Mouse (Mus musculus): Measurements from ENCODE around the gene Ndst2. TPM values are rescaled to one million over a fixed set of nuclear protein-coding genes. Genes with fewer than 3 reads are reported as not detected.

Gene Ndst2
- polyA plus RNA-seq, 1 experiment from 2014 or later, result 17.2 TPM

- Histone ChIP-seq H3K36me3 (ENCODE audit: control insufficient read depth, insufficient read depth) (peaks cover 41% of the 10 kb centered on the region), H3K4me2 (ENCODE audit: low read depth, low read length) (peak overlapping the region; percentile 92), H3K27me3 (ENCODE audit: control insufficient read depth, insufficient read depth, low read length) (no peaks in the 10 kb centered on the region), H3K27ac (ENCODE audit: low read length) (peak overlapping the region; percentile 93), H3K9me3 (replicated peaks; ENCODE audit: control insufficient read depth, low read length) (no peaks in the 10 kb centered on the region), H3K9ac (ENCODE audit: low read length) (peak overlapping the region; percentile 95), H3K4me3 (ENCODE audit: low read length) (peak overlapping the region; percentile 88), H3K4me1 (ENCODE audit: control insufficient read depth, insufficient read depth, low read length) (peaks cover 25% of the 10 kb centered on the region)
- ATAC-seq (replicated peaks; ENCODE audit: extremely low read depth, insufficient read depth, low FRiP score), result no peak; the same call in 1 of the 2 replicates
- WGBS, result 42% methylated on average over 12 of the region's 12 CpGs
Observed at GRCm38 (mm10) chr14:20733041-20733951, 1.1 kb downstream of the Ndst2 start.

GRCm38 (mm10) chr14:20730853-20731602, 3.3 kb downstream of the Ndst2 start:
- H3K27me3 ChIP-seq (ENCODE audit: control insufficient read depth, insufficient read depth, low read length), result no peaks in the 10 kb centered on the region
- no peak overlapping the region for H3K9ac ChIP-seq (ENCODE audit: low read length)
- H3K4me3 ChIP-seq (ENCODE audit: low read length), result no peak overlapping the region
- H3K36me3 ChIP-seq (ENCODE audit: control insufficient read depth, insufficient read depth), result peaks cover 45% of the 10 kb centered on the region
- WGBS, result 80% methylated on average over 9 of the region's 9 CpGs
- H3K27ac ChIP-seq (ENCODE audit: low read length), result no peak overlapping the region
- peaks cover 22% of the 10 kb centered on the region for H3K4me1 ChIP-seq (ENCODE audit: control insufficient read depth, insufficient read depth, low read length)
- ATAC-seq (replicated peaks; ENCODE audit: extremely low read depth, insufficient read depth, low FRiP score), result no peak
- no peak overlapping the region for H3K4me2 ChIP-seq (ENCODE audit: low read depth, low read length)
- H3K9me3 ChIP-seq (replicated peaks; ENCODE audit: control insufficient read depth, low read length), result no peaks in the 10 kb centered on the region

- no peak overlapping the region for H3K27ac ChIP-seq (ENCODE audit: low read length)
- H3K36me3 ChIP-seq (ENCODE audit: control insufficient read depth, insufficient read depth), result peaks cover 47% of the 10 kb centered on the region
- WGBS, result 86% methylated on average over 9 of the region's 9 CpGs
Observed at GRCm38 (mm10) chr14:20729871-20730270, 4.5 kb downstream of the Ndst2 start.

GRCm38 (mm10) chr14:20725660-20726339, 8.6 kb downstream of the Ndst2 start:
- no peaks in the 10 kb centered on the region for H3K27me3 ChIP-seq (ENCODE audit: control insufficient read depth, insufficient read depth, low read length)
- peaks cover 75% of the 10 kb centered on the region for H3K36me3 ChIP-seq (ENCODE audit: control insufficient read depth, insufficient read depth)
- peaks cover 11% of the 10 kb centered on the region for H3K4me1 ChIP-seq (ENCODE audit: control insufficient read depth, insufficient read depth, low read length)
- H3K27ac ChIP-seq (ENCODE audit: low read length), result peak overlapping the region; percentile 48
- no peak overlapping the region for H3K4me2 ChIP-seq (ENCODE audit: low read depth, low read length)
- no peaks in the 10 kb centered on the region for H3K9me3 ChIP-seq (replicated peaks; ENCODE audit: control insufficient read depth, low read length)
- no peak for ATAC-seq (replicated peaks; ENCODE audit: extremely low read depth, insufficient read depth, low FRiP score)
- WGBS, result 42% methylated on average over 6 of the region's 6 CpGs
- no peak overlapping the region for H3K4me3 ChIP-seq (ENCODE audit: low read length)
- peak overlapping the region; percentile 41; the same call in 1 of the 2 replicates for H3K9ac ChIP-seq (ENCODE audit: low read length)

More at GRCm38 (mm10) chr14:20729871-20730270, 4.5 kb downstream of the Ndst2 start:
- ATAC-seq (replicated peaks; ENCODE audit: extremely low read depth, insufficient read depth, low FRiP score), result no peak
- H3K4me2 ChIP-seq (ENCODE audit: low read depth, low read length), result no peak overlapping the region
- H3K9me3 ChIP-seq (replicated peaks; ENCODE audit: control insufficient read depth, low read length), result no peaks in the 10 kb centered on the region
- no peaks in the 10 kb centered on the region for H3K27me3 ChIP-seq (ENCODE audit: control insufficient read depth, insufficient read depth, low read length)
- no peak overlapping the region for H3K9ac ChIP-seq (ENCODE audit: low read length)
- no peak overlapping the region for H3K4me3 ChIP-seq (ENCODE audit: low read length)
- H3K4me1 ChIP-seq (ENCODE audit: control insufficient read depth, insufficient read depth, low read length), result peaks cover 23% of the 10 kb centered on the region

- H3K9ac ChIP-seq (ENCODE audit: low read length), result no peak overlapping the region
- H3K36me3 ChIP-seq (ENCODE audit: control insufficient read depth, insufficient read depth), result peaks cover 70% of the 10 kb centered on the region
- peaks cover 11% of the 10 kb centered on the region for H3K4me1 ChIP-seq (ENCODE audit: control insufficient read depth, insufficient read depth, low read length)
- H3K9me3 ChIP-seq (replicated peaks; ENCODE audit: control insufficient read depth, low read length), result no peaks in the 10 kb centered on the region
- no peaks in the 10 kb centered on the region for H3K27me3 ChIP-seq (ENCODE audit: control insufficient read depth, insufficient read depth, low read length)
- no peak for ATAC-seq (replicated peaks; ENCODE audit: extremely low read depth, insufficient read depth, low FRiP score)
- H3K27ac ChIP-seq (ENCODE audit: low read length), result no peak overlapping the region
- H3K4me3 ChIP-seq (ENCODE audit: low read length), result no peak overlapping the region
- 23% methylated on average over 5 of the region's 5 CpGs for WGBS
- H3K4me2 ChIP-seq (ENCODE audit: low read depth, low read length), result no peak overlapping the region
Observed at GRCm38 (mm10) chr14:20724043-20724442, 10.3 kb downstream of the Ndst2 start.

GRCm38 (mm10) chr14:20723006-20723405, 11.4 kb downstream of the Ndst2 start:
- no peak overlapping the region for H3K9ac ChIP-seq (ENCODE audit: low read length)
- WGBS, result 87% methylated on average over 12 of the region's 12 CpGs
- H3K27ac ChIP-seq (ENCODE audit: low read length), result no peak overlapping the region

GRCm38 (mm10) chr14:20721371-20721770, 13.0 kb downstream of the Ndst2 start:
- no peak overlapping the region for H3K27ac ChIP-seq (ENCODE audit: low read length)
- WGBS, result 82% methylated on average over 4 of the region's 4 CpGs
- no peak for ATAC-seq (replicated peaks; ENCODE audit: extremely low read depth, insufficient read depth, low FRiP score)
- no peaks in the 10 kb centered on the region for H3K27me3 ChIP-seq (ENCODE audit: control insufficient read depth, insufficient read depth, low read length)
- no peak overlapping the region for H3K4me3 ChIP-seq (ENCODE audit: low read length)
- H3K4me1 ChIP-seq (ENCODE audit: control insufficient read depth, insufficient read depth, low read length), result peaks cover 11% of the 10 kb centered on the region
- H3K4me2 ChIP-seq (ENCODE audit: low read depth, low read length), result no peak overlapping the region
- no peak overlapping the region for H3K9ac ChIP-seq (ENCODE audit: low read length)
- no peaks in the 10 kb centered on the region for H3K9me3 ChIP-seq (replicated peaks; ENCODE audit: control insufficient read depth, low read length)
- H3K36me3 ChIP-seq (ENCODE audit: control insufficient read depth, insufficient read depth), result peaks cover 70% of the 10 kb centered on the region

More at GRCm38 (mm10) chr14:20723006-20723405, 11.4 kb downstream of the Ndst2 start:
- Histone ChIP-seq H3K4me2 (ENCODE audit: low read depth, low read length) (no peak overlapping the region), H3K36me3 (ENCODE audit: control insufficient read depth, insufficient read depth) (peaks cover 72% of the 10 kb centered on the region), H3K4me3 (ENCODE audit: low read length) (no peak overlapping the region), H3K27me3 (ENCODE audit: control insufficient read depth, insufficient read depth, low read length) (no peaks in the 10 kb centered on the region), H3K4me1 (ENCODE audit: control insufficient read depth, insufficient read depth, low read length) (peaks cover 11% of the 10 kb centered on the region), H3K9me3 (replicated peaks; ENCODE audit: control insufficient read depth, low read length) (no peaks in the 10 kb centered on the region)
- no peak for ATAC-seq (replicated peaks; ENCODE audit: extremely low read depth, insufficient read depth, low FRiP score)

GRCm38 (mm10) chr14:20719767-20720166, 14.6 kb downstream of the Ndst2 start:
- ATAC-seq (replicated peaks; ENCODE audit: extremely low read depth, insufficient read depth, low FRiP score), result no peak

More at GRCm38 (mm10) chr14:20719767-20720166, 14.6 kb downstream of the Ndst2 start:
- Histone ChIP-seq H3K4me3 (ENCODE audit: low read length) (no peak overlapping the region), H3K9me3 (replicated peaks; ENCODE audit: control insufficient read depth, low read length) (no peaks in the 10 kb centered on the region), H3K4me2 (ENCODE audit: low read depth, low read length) (no peak overlapping the region), H3K9ac (ENCODE audit: low read length) (no peak overlapping the region), H3K36me3 (ENCODE audit: control insufficient read depth, insufficient read depth) (peaks cover 74% of the 10 kb centered on the region), H3K27me3 (ENCODE audit: control insufficient read depth, insufficient read depth, low read length) (no peaks in the 10 kb centered on the region), H3K27ac (ENCODE audit: low read length) (no peak overlapping the region), H3K4me1 (ENCODE audit: control insufficient read depth, insufficient read depth, low read length) (no peaks in the 10 kb centered on the region)
- WGBS, result 93% methylated on average over 12 of the region's 12 CpGs

Data from heart, embryonic 16.5 days (tissue).